Mouse (Mus musculus): ENCODE measurements at regions not wholly inside any gene's neighbourhood (a gene's known extent, or its start where the extent isn't known, plus 50 kb on each side); places are given as distances from the start of the nearest gene placed in this dataset.

DNA sequence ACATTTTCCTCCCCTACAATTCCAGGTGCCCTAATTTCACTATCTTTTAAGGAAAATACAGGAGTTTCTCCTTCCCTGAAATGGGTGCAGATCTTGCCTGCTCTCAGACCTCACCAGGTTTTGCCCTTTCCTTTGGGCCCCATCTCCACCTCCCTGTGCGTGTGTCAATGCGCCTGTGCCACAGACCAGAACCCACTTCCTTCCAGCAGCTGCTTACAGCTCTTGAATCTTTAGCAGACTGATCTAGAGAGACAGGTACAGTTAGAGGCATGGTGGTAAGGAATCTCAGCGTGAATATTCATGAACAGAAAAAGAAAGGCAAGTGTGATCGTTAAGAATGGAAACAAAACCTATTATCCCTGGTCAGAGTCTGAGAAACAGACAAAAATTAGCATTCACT, 80.3 kb upstream of the Nr4a3 start:
- Histone ChIP-seq H3K27me3 (ENCODE audit: control insufficient read depth, insufficient read depth, low read length) (no peaks in the 10 kb centered on the region), H3K36me3 (replicated peaks; ENCODE audit: control insufficient read depth, insufficient read depth, low read depth) (no peaks in the 10 kb centered on the region), H3K9me3 (ENCODE audit: control insufficient read depth, low read length) (no peaks in the 10 kb centered on the region), H3K4me1 (replicated peaks; ENCODE audit: control insufficient read depth in 2 of 2, insufficient read depth in 2 of 2, low read length in 1 of 2) (no peaks in the 10 kb centered on the region), H3K4me2 (ENCODE audit: low read depth) (no peak overlapping the region), H3K4me3 (ENCODE audit: insufficient read depth in 1 of 2, low read depth in 2 of 2, low read length in 2 of 2) (no peak overlapping the region), H3K9ac (replicated peaks) (no peak overlapping the region), H3K27ac (no peak overlapping the region)
- TF ChIP-seq EP300 (IDR thresholded peaks at IDR 0.05; ENCODE audit: low read depth) (no peak), CTCF (IDR thresholded peaks at IDR 0.05; ENCODE audit: low read depth) (no peak)
- WGBS (ENCODE audit: insufficient replicate concordance): 31% methylated on average over 4 of the region's 4 CpGs
- DNase-seq (ENCODE audit: low read depth in 3 of 3, low spot score in 3 of 3): no peak
- ATAC-seq (ENCODE audit: insufficient read depth): no peak

DNA sequence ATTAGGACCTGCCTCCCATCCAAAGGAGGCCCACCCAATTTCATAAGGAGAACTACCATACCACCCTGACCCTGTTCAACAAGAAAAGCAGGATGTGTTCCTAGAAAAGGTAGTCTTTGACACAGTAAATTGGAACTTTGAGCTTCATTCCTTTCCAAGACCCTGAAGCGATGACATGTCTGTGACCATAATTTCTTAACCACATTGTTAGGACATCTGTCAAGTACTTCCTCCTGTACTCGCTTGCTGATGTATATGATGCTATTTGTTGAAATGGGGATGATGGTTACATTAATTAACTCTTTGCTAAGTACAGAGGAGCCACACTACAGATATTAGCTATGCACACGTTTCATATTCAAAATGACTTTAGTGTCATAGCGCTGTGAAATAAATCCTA, 73.1 kb upstream of the Nr4a3 start:
- Histone ChIP-seq H3K9ac (replicated peaks) (no peak overlapping the region), H3K27ac (no peak overlapping the region), H3K36me3 (replicated peaks; ENCODE audit: control insufficient read depth, insufficient read depth, low read depth) (no peaks in the 10 kb centered on the region), H3K4me3 (ENCODE audit: insufficient read depth in 1 of 2, low read depth in 2 of 2, low read length in 2 of 2) (no peak overlapping the region), H3K27me3 (ENCODE audit: control insufficient read depth, insufficient read depth, low read length) (no peaks in the 10 kb centered on the region), H3K4me1 (replicated peaks; ENCODE audit: control insufficient read depth in 2 of 2, insufficient read depth in 2 of 2, low read length in 1 of 2) (no peaks in the 10 kb centered on the region), H3K4me2 (ENCODE audit: low read depth) (no peak overlapping the region), H3K9me3 (ENCODE audit: control insufficient read depth, low read length) (no peaks in the 10 kb centered on the region)
- ATAC-seq (ENCODE audit: insufficient read depth): no peak
- 41% methylated on average over 4 of the region's 4 CpGs for WGBS (ENCODE audit: insufficient replicate concordance)
- TF ChIP-seq CTCF (IDR thresholded peaks at IDR 0.05; ENCODE audit: low read depth): no peak
- TF ChIP-seq EP300 (IDR thresholded peaks at IDR 0.05; ENCODE audit: low read depth): no peak
- no peak for DNase-seq (ENCODE audit: low read depth in 3 of 3, low spot score in 3 of 3)

DNA sequence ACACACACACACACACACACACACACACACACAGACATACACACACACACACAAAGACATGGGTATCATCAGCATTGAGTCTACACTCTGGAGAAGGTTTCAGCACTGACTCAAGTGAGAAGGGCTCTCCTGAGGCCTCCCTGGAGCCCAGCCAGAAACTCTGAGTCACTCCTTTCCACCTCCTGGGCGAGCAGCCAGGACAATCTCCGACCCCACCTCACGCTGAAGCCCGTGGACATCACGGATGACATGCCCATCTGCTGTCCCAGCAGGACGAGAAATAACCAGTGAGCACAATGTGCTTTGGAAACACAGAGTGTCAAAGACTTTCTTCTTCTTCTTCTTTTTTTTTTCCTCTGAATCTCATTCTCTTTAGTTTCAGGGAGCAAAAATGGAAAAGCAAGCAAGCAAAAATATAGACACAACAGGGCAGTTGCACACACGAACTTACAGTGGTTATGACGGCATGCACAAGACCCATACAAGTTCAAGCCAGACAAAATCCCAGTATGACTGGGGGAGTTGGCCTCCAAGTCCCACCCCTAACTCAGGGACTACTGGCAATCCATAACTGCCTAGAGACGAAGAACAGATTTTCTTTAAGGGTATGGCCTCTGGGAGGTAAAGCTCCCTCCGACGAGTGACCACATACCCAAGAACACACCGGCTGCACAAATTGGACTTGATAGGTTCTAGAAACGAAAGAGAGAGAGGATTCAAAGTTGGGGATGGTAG, 65.2 kb upstream of the Nr4a3 start:
- H3K36me3 ChIP-seq (replicated peaks; ENCODE audit: control insufficient read depth, insufficient read depth, low read depth): no peaks in the 10 kb centered on the region
- H3K9me3 ChIP-seq (ENCODE audit: control insufficient read depth, low read length): no peaks in the 10 kb centered on the region
- H3K9ac ChIP-seq (replicated peaks): no peak overlapping the region
- no peak for DNase-seq (ENCODE audit: low read depth in 3 of 3, low spot score in 3 of 3)
- H3K27ac ChIP-seq: no peak overlapping the region
- no peaks in the 10 kb centered on the region for H3K27me3 ChIP-seq (ENCODE audit: control insufficient read depth, insufficient read depth, low read length)
- 58% methylated on average over 13 of the region's 13 CpGs for WGBS (ENCODE audit: insufficient replicate concordance)
- ATAC-seq (ENCODE audit: insufficient read depth): no peak
- H3K4me3 ChIP-seq (ENCODE audit: insufficient read depth in 1 of 2, low read depth in 2 of 2, low read length in 2 of 2): no peak overlapping the region
- TF ChIP-seq EP300 (IDR thresholded peaks at IDR 0.05; ENCODE audit: low read depth) (no peak), CTCF (IDR thresholded peaks at IDR 0.05; ENCODE audit: low read depth) (no peak)
- no peaks in the 10 kb centered on the region for H3K4me1 ChIP-seq (replicated peaks; ENCODE audit: control insufficient read depth in 2 of 2, insufficient read depth in 2 of 2, low read length in 1 of 2)
- no peak overlapping the region for H3K4me2 ChIP-seq (ENCODE audit: low read depth)
